Mouse (Mus musculus) C2C12 (cell line): Measurements from ENCODE around the gene Tgfbr3. TPM values are rescaled to one million over a fixed set of nuclear protein-coding genes. Genes with fewer than 3 reads are reported as not detected.

Experiments used
- H3K27me3 ChIP-seq: one replicate; pipeline ENCODE4 v1.6.1; 2011; ENCODE audit not compliant: control insufficient read depth, insufficient read depth, insufficient read length
- H3K36me3 ChIP-seq: one replicate; pipeline ENCODE4 v1.6.1; 2011; ENCODE audit not compliant: control insufficient read depth, insufficient read depth
- H3K4me3 ChIP-seq: one replicate; pipeline ENCODE4 v1.5.1; 2011; ENCODE audit warnings: mild to moderate bottlenecking, control low read depth; ENCODE audit not compliant: poor library complexity, insufficient read depth, severe bottlenecking
- H3K79me2 ChIP-seq: one replicate; pipeline ENCODE4 v1.6.1; 2011; ENCODE audit not compliant: control insufficient read depth, insufficient read depth
- H3K79me3 ChIP-seq: one replicate; pipeline ENCODE4 v1.6.1; 2011; ENCODE audit warnings: low read depth, control low read depth
- H3ac ChIP-seq: one replicate; pipeline ENCODE3; 2011; ENCODE audit warnings: low read depth; ENCODE audit not compliant: control insufficient read depth, insufficient read length
- CEBPB ChIP-seq: IDR thresholded peaks from one replicate; pipeline ENCODE4 v1.6.1; 2011; ENCODE audit warnings: low read depth, mild to moderate bottlenecking, control low read depth, moderate library complexity
- CTCF ChIP-seq: IDR thresholded peaks from one replicate; pipeline ENCODE4 v1.5.1; 2011; ENCODE audit not compliant: control insufficient read depth, insufficient read depth, insufficient read length
- FOSL1 ChIP-seq: IDR thresholded peaks from one replicate; pipeline ENCODE4 v1.8.0; 2011; ENCODE audit warnings: mild to moderate bottlenecking, low read length; ENCODE audit not compliant: poor library complexity, insufficient read depth, severe bottlenecking
- MAX ChIP-seq: IDR thresholded peaks from one replicate; pipeline ENCODE4 v1.6.1; 2011; ENCODE audit warnings: mild to moderate bottlenecking, control low read depth
- MYOD1 ChIP-seq: IDR thresholded peaks from one replicate; pipeline ENCODE4 v1.6.1; 2011; ENCODE audit warnings: low read depth; ENCODE audit not compliant: control insufficient read depth, insufficient read length
- MYOG ChIP-seq: IDR thresholded peaks from one replicate; pipeline ENCODE4 v1.6.1; 2011; ENCODE audit not compliant: control insufficient read depth, insufficient read length; ENCODE audit errors: extremely low read depth
- USF1 ChIP-seq: IDR thresholded peaks from one replicate; pipeline ENCODE4 v1.6.1; 2011; ENCODE audit warnings: low read depth, mild to moderate bottlenecking, control low read depth, moderate library complexity
- polyA plus RNA-seq: library from polyadenylated mRNA; unstranded; fragments of >200 nt; fragmentation: generic; extraction: Trizol; gene quantifications from one replicate; pipeline ENCODE4 v1.2.1, GENCODE M21; 2012; ENCODE audit warnings: missing spikeins

The Tgfbr3 gene
- polyA plus RNA-seq, 1 experiment: 0.20 TPM

- Histone ChIP-seq H3K79me3 (no peaks in the 10 kb centered on the region), H3ac (no peak overlapping the region), H3K4me3 (no peak overlapping the region), H3K36me3 (no peaks in the 10 kb centered on the region), H3K79me2 (no peaks in the 10 kb centered on the region), H3K27me3 (peaks cover 23% of the 10 kb centered on the region)
- TF ChIP-seq MAX: no peak
- TF ChIP-seq MYOG: no peak
- TF ChIP-seq MYOD1: no peak
- no peak for TF ChIP-seq CEBPB
- TF ChIP-seq USF1: no peak
- no peak for TF ChIP-seq FOSL1
- no peak for TF ChIP-seq CTCF
Measured at GRCm38 (mm10) chr5:107163336-107163735, 126.1 kb downstream of the Tgfbr3 start.

GRCm38 (mm10) chr5:107162812-107163211 is 126.6 kb downstream of the Tgfbr3 start:
- Histone ChIP-seq H3K36me3 (no peaks in the 10 kb centered on the region), H3ac (no peak overlapping the region), H3K4me3 (no peak overlapping the region), H3K27me3 (peaks cover 23% of the 10 kb centered on the region), H3K79me2 (no peaks in the 10 kb centered on the region), H3K79me3 (no peaks in the 10 kb centered on the region)
- no peak for TF ChIP-seq MYOD1
- no peak for TF ChIP-seq FOSL1
- no peak for TF ChIP-seq CEBPB

GRCm38 (mm10) chr5:107162319-107162718 is 127.1 kb downstream of the Tgfbr3 start:
- Histone ChIP-seq H3K79me3 (no peaks in the 10 kb centered on the region), H3ac (no peak overlapping the region), H3K36me3 (no peaks in the 10 kb centered on the region), H3K4me3 (no peak overlapping the region), H3K79me2 (no peaks in the 10 kb centered on the region), H3K27me3 (peaks cover 23% of the 10 kb centered on the region)
- no peak for TF ChIP-seq MYOD1
- no peak for TF ChIP-seq MYOG
- no peak for TF ChIP-seq USF1
- no peak for TF ChIP-seq CEBPB
- no peak for TF ChIP-seq CTCF

- Histone ChIP-seq H3K36me3 (no peaks in the 10 kb centered on the region), H3ac (no peak overlapping the region), H3K79me2 (no peaks in the 10 kb centered on the region), H3K27me3 (peaks cover 23% of the 10 kb centered on the region), H3K79me3 (no peaks in the 10 kb centered on the region), H3K4me3 (no peak overlapping the region)
- TF ChIP-seq CEBPB: no peak
- no peak for TF ChIP-seq FOSL1
- no peak for TF ChIP-seq MYOG
- no peak for TF ChIP-seq MYOD1
Measured at GRCm38 (mm10) chr5:107159914-107160890, 129.2 kb downstream of the Tgfbr3 start.

- Histone ChIP-seq H3K79me2 (no peaks in the 10 kb centered on the region), H3K79me3 (no peaks in the 10 kb centered on the region)
- TF ChIP-seq MYOG (no peak), USF1 (no peak), CTCF (no peak)
Measured at GRCm38 (mm10) chr5:107158531-107159178, 130.8 kb downstream of the Tgfbr3 start.

More at GRCm38 (mm10) chr5:107158531-107159178, 130.8 kb downstream of the Tgfbr3 start:
- no peak overlapping the region for H3K4me3 ChIP-seq
- no peak overlapping the region for H3ac ChIP-seq
- no peaks in the 10 kb centered on the region for H3K36me3 ChIP-seq
- H3K27me3 ChIP-seq: peaks cover 16% of the 10 kb centered on the region
